Mouse (Mus musculus) WW6 (cell line): ENCODE measurements around the gene Prep.

ENCODE experiments used
- DNase-seq: peaks from one replicate; pipeline ENCODE4 v3.0.0-alpha.2; 2013; ENCODE audit warnings: low read depth, low spot score

Prep gene

DNA sequence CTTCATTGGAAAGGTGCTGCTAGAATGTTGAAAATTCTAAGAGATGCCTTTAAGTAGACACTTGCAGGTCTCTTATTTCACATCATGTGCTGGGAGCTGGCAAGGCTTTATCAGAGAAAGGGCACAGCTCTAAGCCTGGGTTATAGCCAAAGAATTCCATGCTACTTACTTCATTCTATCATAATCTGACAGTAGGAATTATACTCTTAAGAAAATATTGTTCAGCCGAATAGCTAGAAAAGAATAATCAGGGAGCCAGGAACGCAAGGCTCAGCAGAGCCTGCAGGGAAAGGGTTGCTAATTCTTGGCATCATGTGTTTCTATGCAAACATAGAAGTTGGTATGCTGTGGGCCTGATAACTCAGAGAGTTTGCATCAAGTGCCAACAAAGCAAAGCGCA is 114.3 kb downstream of the Prep start:
- DNase-seq = no peak

DNA sequence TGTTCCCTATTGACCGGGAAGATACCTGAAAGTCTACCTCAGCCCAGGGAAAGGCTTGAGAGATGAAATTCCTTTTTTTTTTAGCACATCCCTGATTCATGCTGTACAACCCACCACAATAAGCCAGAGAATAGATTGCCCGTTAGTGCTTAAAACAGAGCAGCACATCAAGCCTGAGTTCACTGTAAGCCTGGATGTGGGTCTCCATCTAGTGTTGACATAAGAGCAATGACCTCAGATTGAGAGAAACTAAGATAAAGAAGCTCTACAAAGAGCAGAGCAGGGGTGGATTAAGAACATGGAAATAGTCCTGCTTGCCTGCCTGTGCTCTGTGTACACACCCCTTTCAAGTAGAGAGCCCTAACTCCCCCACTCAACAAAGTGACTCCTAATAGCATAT is 118.5 kb downstream of the Prep start:
- DNase-seq = no peak

DNA sequence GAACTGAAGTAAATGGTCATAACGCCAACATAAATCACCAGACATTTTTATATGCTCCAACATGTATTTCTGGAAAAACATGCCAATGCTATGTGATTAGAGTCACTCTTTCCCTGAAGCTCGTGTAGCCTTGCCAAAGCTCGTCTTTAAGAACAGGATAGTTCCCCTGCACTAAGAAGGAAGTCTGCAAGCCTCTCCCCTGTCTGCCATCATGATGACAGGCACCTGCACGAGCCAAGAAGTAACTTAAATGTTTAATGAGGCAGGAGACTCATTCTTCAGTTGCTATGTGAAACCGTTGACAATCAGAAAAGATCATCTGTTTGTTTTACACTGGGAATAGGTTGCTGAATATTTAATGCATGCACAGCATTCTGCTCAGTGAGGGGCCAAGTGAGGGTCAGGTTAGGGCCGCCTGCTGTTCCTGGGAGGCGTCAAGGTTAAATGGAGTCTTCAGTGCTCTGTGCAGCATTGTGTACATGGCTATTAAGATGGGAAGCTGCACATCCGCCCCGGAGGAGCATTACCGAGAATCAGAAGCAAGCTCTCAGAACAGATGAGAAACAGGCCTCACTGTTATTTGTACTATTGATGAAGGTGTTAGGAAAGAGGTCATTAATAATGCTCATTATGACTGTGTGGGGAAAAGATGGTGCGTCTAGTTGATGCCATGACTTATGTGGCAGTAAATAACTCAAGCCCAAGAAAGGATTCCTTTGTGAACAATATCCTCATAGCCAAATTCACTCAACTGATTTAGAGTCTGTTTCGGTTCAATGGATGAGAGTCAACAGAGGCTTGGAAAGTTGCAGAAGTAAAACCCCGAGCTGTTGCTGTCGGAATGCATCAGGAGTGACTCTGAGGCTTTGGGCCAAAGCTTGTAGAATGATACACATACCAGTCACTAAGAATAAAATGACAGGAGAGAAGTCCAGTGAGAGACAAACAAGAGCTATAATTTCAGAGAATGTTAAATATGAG is 126.6 kb downstream of the Prep start:
- no peak for DNase-seq

DNA sequence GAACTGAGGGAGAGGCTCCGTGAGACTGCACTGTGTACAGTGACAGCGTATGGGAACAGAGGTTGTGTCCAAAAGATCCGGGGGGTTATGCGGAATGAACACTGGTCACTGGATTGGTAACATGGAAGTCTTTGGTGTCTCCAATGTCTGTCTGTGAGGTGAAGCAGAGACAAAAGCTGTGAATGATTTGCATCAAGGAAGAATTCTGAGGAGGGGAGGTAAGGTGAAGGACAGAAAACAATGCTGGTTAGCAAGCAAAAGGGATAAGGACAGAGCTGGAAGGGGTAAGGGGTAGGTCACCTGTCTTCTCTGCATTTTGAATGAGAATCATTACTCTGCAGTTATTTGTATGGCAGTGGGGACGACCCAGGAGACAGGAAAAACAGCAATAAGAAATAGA is 127.5 kb downstream of the Prep start:
- DNase-seq = no peak

DNA sequence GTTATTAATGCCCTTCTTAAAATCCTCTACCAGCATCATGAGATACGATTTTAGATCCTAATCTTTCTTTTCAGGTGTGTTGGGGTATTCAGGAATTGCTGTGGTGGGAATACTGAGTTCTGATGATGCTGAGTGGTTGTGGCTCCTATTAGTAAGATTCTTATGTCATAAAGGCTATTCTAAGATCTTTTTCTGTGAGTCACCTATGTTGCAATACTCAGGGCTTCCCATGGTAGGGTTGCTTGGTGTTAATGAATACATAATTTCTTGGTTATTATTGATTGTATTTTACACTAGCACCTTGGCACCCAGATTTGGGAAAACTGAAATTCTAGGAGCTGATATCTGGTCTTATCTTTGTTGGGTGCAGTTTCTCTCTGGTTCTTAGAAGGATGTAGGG is 137.6 kb downstream of the Prep start:
- no peak for DNase-seq

DNA sequence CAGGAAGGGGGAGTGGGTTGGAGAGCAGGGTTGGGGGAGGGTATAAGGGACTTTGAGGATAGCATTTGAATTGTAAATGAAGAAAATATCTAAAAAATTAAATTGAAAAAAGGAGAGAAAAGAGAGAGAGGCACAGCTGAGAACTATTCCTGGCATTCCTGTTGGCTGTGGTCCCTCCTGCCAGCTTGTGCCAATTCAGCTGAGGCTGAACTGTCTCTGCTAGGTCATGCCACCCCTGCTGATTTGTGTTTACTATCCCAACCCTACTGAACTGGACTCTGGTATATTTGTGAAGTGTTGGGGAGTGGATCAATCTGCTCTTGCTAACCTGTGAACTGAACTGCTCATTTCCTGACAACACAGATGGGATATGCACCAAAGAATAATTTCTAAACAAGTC is 143.2 kb downstream of the Prep start:
- no peak for DNase-seq

DNA sequence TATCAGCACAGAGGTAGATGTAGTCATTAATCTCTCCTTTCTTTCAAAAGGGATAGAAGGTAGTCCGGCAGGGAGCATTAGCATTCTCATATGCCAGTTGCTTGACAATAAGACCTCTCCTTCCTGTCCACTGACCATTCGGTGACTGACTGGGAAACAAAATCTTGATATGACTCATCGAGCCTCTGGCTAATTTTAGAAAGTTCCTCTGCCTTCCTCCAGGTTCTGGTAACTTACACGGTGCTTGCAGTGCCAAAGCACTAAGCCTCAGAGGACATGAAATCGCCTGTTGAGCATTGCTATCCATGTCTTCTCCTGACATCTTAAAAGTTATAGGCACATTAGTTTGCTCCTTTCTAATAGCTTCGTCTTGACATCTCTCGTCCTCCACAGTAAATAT is 149.7 kb downstream of the Prep start:
- no peak for DNase-seq
